Mouse (Mus musculus) Muller cell, postnatal 12 days (primary cell): ENCODE data around the gene Fam207a.

ENCODE experiments used
- DNase-seq: peaks from one replicate; pipeline ENCODE4 v3.0.0-alpha.2; 2015; ENCODE audit errors: inconsistent ontology term

Gene Fam207a

DNA sequence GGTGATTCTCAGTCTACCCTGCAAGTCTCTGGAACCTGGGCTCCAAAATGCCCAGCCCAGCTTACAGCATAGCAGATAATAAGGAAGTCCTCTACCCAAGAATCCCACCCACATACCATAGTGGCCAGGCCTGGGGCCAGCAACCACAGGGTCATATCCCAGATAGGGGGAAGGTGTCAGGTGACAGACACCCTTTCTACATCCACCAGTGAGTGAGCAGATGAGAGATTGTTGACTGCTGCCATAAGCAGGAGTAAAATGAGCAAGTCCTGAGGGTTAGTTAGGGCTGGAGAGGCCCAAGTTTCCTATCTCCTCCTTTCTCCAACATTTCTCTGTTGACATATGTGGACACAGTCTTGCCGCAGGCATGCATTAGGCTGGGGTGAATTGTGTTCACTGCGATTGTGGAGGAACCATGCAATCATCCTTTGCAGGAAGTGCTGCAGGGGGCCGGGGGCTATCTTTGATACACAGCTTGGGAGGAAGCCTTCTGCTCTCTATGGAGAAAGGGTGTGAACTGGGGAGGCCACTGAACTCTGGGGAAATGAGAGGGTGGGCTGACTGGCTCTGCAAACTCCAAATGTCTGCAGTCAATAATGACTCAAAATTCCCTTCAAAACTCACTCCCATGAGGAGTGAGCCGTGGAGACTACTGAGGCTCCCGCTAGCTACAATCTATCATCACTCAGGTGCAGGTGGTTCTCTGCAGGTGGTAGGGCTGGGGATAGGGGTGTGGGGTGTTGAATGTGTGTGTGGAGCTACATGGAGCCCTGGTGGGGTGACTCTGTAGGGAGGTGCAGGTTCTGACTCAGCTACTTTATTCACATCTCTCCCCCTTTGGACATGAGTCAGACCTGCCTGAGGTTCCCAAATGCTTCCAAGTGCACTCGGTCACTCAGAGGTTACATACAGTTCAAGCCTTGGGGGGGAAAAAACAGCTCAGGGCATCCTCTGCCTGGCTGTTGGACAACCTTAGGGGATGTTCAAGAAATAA lies 15.7 kb upstream of the Fam207a start:
- peak; percentile 57 for DNase-seq

DNA sequence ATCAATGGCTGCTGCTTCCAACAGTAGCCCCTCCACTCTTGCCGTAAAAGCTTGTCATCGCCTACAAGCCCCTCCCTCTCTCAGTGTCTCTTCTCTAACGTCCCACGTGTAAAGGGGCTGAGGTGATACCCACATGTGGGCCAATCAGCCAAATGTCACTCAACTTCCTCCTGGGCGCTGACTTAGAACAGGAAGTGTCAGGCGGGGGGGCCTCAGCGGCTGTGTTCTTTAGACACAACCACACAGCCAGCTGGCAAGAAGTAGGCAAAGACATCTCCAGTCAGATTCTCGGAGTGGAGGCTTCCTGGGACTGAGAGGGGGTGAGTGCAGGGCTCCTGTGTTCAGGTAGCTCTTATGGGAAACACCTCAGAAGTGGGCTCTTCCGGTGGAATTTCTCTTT lies 14.6 kb upstream of the Fam207a start, which contains the start of gene Itgb2:
TSS of gene Itgb2 (plus strand) at position 113 of the 400 bp plus-strand sequence.
- DNase-seq, result no peak

DNA sequence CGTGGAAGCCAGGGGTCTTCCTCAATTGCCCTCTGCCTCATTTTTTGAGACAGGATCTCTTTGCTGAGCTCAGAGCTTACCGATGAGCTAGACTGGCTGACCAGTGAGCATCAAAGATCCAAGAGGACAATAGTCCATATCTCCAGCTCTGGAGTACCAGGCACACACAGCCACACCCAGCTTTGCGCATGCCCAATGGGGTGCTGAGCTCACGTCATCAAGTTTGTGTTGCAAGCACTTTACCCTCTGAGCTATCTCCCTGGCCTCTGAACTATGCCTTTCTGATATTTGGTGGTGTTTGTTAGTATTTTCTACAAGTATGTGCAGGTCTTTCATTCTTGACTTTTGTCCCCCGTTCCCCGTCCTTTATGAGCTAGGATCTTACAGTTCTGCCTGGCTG lies 13.0 kb upstream of the Fam207a start:
- no peak for DNase-seq

DNA sequence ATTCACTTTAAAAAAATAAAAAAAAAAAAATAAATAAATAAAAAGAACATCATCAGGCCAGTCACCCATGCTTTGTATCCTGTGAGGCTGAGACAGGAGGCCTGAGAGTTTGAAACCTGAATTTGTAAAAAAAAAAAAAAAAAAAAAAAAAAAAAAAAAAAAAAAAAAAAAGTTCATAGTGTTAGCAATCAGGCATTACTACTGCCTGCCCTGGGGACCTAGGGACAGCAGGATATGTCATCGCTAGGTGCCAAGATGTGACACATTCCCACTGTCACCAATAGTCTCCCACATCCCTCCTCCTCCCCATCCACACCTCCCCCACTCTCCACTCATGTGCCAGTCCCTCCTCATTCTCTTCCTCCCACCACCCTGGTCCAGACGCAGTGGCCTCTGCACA lies 10.9 kb upstream of the Fam207a start:
- DNase-seq, result no peak

DNA sequence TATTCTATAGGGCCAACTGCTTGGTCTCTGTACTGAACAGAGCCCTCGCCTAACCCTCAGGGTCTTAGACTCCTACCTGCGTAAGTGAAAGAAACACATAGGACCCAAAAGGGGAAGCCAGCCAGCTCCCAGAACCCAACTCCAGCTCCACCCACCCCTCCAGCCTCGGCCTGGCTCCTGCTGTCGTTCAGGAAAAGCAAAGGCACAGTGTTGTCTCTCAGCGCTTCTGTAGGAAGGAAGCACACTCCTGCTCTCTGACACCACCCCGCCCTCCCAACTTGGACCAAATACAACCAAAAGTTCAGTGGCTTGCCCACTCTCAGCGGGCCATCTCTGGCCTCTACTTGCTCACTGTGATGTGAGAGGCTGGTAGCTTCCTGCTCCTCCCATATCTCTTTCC lies 7.7 kb upstream of the Fam207a start:
- DNase-seq, result no peak

DNA sequence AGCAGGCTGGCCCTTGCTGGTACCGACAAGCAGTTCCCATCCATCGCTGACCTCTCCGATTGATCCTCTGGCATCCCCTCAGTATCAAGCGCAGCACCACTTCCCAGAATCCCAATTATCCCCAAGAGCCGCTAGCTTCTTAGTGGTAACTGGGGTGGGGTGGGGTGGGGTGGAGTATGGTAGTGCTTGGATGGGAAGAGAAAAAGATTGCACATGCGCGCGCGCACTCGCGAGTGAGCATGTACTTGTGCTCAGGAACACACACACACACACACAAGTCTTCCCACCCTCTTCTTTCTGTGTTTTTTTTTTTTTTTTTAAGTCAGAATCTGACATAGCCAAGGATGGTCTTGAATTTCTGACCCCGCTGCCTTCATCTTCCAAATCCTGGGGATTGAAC lies 7.2 kb upstream of the Fam207a start:
- DNase-seq, result peak; percentile 16

DNA sequence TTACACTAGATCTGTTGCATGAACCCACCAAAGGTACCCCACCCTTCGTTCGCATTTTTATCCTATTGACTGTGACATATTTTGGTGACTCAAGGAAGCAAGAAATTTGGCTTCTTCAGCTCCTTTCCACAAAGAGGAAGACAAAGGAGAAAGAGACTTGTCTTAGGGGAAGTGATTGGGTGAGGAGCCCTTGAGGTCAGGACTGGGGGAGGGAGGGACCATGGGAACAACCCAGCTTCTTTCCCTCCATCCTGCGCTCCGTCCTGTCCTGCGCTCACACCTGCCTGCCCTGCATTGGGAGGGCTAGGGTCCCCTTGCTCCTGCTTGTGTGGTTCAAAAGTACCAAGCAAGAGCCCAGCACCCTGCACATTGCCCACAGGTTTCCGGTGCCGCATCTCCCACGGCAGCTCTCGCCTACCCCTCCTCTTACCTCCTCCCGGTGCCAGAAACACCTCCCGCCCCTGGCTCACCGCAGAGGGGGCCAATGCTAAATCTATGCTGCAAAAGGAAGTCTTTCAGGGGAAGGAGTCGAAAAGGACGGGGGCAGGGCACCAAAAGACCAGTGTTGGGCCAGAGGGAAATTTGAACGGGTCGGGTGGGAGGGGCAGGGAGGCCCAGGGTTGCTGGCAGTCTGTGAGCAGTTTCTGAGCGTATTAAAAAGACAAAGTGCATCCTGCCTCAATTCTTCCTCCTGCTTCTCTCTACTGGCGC lies 6.6 kb upstream of the Fam207a start:
- peak; percentile 23 for DNase-seq

DNA sequence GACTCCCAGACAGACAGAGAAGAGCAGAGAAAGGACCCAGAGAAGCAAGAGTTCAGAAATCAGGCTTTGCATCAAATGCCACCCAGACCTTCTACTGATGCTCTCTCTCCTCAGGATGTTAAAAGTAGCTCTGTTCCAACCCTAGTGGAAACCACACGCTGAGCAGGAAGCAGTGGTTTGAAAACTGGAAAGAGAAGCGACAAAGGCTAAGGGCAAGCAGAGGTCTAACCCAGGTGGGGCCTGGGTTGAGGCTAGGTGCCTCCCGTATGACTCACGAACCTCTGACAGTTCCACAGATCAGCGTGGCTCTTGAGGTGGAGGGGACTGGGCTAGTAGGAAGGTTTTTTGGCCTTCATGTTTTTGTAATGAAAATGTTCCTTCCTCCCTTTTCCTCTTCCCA lies 4.9 kb upstream of the Fam207a start:
- no peak for DNase-seq

DNA sequence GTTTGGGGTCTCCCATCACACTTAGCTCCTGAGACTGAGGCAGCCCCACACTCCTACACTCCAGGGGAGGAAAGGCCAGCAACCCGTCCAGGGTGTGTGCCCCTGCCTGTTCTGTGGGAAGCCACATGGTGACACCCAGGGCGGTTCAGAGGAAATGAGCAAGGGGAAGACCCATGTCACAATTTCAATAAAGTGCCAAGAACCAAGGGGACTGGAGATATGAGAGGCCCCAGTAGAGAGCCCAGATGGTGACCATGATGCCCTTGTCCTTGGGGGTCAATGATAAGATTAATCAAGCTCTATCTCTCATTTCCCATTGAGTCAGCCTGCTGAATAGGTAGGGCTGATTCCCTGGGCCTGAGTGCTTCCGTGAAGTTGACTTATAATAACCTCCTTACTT lies 3.6 kb upstream of the Fam207a start:
- DNase-seq, result no peak

DNA sequence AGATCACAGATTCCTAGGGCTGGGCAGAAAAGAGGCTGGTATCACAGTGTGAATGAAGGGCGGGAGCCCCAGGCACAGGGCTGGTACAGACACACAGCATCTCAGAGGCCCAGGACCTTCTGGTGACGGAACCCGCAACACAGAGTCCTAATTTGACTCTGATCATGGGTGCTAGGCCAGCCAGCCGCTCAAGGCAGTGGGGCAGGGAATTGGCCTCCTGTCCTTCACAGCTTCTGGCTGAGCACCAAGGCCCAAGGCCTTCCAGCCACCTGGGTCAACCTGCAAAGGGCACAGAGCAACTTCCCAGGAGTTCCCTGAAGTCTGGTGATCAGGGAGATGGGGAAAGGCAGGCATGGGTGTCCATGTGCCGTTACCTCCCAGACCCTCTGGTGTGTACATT lies 2.2 kb upstream of the Fam207a start:
- no peak for DNase-seq

DNA sequence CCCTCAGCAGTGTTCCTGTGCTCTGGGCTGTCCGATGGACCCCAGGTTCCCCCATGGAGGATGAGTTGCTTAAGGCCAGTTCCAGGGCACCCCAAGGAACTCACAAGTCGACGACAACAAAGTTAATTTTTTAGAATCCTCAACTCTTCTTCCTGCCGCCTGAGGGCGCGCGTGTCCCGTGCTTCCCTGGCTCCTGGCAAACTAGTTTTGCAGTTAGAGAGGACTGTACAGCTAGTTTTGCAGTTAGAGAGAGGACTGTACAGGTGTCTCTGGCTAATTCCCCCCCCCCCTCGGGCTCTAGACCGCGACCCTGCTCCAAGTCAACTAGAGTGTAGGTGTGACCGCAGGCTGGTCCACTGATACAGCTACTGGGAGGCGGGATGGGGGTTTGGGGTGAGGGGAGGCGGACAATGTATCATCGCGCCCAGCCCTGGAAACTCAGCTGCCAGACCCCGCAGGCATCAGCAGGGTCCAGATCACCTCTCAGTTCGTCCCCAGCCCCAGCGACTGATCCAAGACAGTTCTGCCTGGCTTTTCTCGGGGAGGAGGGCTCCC lies 1.6 kb upstream of the Fam207a start:
- DNase-seq, result peak; percentile 78

DNA sequence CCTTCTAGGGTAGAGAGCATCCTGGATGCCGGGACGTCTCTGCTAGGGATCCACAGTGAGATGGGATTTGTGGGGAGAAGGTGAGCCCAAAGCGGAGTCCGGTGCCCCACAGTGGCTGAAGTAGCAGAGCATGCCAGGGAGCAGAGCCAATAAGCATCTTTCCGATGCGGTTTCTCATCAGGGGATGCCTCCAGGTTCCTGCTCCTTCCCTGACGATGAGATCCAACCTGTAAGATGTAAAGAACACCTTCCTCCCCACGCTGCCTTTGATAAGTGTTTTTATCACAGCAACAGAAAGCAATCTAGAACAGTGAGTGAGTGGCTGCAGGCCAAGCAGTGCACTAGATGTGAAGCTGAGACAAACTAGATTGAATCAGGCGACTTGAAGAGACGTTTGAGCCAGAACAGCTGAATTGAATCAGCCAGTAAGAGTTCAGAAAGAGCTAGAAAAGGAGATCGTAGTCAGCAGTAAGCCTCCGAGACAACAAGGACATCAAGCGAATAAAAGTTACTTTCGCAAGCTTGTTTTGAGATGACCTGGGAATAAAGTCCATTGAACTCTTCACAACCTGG lies 880 bp upstream of the Fam207a start:
- peak; percentile 11 for DNase-seq

DNA sequence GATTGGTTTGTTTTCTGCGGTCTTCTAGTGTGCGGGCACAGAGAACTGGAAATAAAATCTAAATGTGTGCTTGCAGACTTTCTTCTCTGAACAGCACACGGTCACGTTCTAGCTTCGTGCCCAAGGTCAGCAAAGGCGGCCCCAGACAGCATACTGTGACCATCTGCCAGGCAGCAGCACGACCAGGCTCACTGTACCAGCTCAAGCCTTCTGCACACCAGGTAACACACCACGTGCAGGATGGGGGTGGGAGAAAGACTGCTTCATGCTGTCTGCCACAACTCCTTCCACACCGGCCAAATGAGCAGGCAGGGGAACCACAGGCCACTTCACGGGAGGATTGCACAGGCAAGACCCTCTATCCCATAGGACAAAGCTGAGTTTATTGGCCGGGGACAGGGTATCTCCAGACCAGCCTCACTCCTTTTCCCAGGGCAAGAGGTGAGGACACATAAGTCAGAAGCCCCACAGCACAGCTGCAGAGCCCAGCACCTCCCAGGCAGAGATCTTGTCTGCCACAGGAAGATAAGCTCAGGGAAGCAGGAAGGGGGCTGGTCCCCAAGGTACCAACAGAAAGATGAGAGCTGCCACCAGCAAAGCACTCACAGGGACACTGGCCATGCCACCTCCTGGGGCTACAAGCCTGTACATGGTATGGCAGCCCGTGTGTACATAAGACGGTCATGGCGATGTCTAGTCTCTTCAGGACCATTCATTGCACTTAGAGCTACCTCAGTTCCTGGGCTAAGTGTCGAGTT lies 5.2 kb downstream of the Fam207a start:
- no peak for DNase-seq

DNA sequence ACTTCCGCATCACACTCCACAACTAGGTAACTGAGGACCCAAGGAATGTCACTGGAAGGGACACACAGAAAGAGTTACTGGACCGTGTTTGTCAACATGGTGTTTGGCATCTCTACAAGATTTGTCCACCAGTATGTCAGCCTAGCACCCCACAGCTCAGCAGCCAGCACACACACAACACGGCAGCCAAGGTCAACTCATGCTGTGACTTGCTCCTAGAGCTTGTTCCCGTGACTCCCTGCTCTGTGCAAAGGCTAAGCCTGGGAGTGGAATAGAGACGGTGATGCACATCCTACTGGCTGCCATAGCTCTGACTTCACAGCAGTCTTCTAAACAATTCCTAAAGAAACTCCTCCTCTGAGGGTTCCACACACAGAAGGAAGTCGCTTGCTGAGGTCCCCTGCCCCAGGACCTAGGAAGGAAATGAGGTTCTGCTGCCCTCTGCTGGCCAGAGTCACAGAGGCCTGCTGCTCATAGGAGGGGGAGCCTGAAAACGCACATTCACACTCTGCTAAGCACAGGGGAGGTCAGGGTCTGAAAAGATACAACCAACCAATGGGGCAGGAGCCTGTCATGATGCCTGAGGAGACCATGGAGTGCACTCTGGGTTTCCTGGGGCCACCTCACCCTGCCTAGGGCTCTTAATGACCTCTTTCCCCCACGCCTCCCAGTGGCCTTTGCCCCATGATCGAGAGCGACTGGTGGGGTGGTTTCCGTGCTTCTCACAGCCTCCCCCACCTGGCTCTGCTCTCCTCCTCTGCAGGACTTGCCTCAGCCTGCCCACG lies 6.0 kb downstream of the Fam207a start:
- DNase-seq, result peak; percentile 75

DNA sequence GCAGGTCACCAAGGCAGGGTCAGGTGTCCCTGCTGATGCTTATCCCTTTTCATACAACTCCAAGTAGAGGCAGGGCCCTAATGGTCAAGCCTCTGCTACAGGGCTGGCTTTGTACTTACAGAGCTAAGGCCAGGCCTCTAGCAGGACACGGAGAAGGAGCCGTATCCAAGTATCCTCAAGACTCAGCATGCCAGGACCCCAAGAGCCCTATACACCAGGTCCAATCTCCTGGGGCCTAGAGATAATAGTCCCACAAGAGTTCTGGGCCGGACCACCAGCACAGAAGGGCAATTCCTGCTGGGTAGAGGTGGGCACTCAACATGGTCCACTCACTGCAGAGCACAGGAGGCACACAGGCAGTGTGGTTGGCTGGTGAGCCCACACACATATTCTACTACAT lies 6.8 kb downstream of the Fam207a start:
- DNase-seq, result no peak

DNA sequence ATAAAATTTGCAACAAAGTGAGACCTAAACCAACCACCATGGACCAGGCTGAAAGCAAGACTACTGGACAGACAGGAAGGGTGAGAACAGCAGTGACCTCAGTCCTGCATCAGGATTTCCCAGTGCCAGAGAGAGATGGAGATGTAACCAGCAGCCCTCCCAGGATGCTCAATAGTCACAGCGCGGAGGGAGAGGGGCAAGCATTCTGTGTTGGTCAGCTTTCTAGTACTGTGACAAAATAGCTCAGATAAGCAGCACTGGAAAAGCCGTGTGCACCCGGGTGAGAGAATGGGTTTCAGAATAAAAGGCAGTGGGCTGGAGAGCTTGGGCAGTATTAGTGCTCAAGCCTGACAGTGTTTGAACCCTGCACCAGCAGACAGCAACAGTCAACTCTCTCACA lies 7.8 kb downstream of the Fam207a start:
- DNase-seq, result no peak

DNA sequence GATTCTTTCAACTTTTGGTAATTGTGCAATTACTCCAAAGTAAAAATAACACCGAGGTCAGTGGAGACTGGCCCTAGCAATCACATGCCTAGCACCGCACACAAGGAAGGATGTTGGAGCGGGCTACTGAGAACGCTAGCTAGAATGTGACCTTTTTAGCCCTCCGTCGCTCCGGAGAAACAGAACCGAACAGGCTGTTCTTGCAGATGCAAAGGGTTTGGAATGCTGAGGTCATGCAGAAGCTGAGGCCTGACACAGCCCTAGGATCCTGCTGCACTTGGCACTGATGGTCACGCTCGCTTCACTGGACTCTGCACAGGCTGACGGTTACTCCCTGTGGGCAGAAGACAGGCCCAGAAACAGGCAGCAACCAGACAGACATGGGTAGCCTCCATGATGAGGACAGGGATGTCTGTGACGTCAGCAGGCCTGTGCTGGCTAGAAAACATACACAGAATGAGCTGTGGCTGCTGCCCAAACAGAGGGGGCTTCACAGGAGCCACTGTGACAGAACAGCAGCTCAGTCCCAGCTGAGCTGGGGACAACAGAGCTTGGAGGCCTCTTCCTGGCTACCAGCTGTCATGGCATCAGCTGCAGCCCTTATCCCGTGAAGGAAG lies 8.5 kb downstream of the Fam207a start:
- DNase-seq, result peak; percentile 12

DNA sequence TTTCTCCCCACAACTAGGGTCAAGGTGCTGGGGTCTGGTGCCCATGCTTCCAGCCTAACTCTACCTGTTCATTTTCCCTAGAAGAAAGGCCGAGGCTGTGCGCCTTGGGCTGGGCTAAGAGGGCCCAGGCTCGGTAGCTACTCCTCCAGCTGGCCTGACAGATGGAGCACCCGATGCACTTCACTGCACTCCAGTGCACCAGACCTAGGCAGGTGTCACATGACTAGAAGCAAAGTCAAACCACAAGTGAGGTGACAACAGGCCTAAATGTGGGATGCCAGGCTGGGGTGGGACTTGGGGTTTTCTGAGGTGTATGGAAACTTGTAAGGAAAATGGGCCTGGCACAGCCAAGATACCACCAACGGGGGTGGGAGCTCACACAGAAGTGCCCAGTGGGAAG lies 9.1 kb downstream of the Fam207a start:
- no peak for DNase-seq

DNA sequence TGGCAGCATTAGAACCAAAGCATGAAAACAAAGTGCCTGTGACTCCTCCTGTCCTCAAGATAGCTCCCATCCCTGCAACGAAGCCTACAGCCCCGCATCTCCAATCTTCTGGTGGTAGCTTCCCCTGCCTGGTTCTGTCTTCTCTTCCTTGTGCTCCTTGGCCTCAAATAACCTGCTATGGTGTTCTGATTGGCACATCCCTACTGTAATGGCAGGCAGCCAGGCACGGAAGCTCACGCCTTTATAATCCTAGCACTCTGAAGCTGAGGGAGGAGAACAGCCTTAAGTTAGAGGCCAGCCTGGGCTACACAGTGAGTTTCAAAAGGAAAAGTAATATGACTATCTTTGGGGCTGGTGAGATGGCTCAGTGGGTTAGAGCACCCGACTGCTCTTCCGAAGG lies 11.4 kb downstream of the Fam207a start:
- DNase-seq, result no peak
